Mouse (Mus musculus): ENCODE measurements at regions not wholly inside any gene's neighbourhood (a gene's known extent, or its start where the extent isn't known, plus 50 kb on each side); places are given as distances from the start of the nearest gene placed in this dataset.
"Not testable (repeated sequence)": the region's sequence is repeated elsewhere in the genome, so short reads cannot be mapped to it uniquely, and the experiment has no call there.

DNA sequence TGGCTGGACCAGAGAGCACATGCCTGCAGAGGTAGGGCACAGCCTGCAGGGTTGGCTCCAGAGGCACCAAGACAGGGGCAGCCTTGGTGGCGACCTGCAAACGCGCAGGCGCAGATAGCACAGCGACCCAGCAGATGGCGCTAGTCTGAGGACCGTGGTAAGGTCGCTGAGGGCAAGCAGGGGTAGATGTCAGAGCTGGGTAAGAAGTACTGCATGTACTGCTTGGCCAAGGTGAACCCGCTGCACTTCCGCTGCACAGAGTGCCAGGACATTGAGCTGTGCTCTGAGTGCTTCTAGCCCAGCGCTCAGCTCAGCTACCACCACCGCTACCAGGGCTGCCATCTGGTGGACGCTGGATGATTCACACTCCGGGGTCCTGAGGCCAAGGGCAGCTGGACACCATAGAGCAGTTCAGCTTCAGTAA is 68.3 kb downstream of the Hsp90b1 start:
- DNase-seq (ENCODE audit: low spot score in 2 of 2) = peak; percentile 50 to 64

DNA sequence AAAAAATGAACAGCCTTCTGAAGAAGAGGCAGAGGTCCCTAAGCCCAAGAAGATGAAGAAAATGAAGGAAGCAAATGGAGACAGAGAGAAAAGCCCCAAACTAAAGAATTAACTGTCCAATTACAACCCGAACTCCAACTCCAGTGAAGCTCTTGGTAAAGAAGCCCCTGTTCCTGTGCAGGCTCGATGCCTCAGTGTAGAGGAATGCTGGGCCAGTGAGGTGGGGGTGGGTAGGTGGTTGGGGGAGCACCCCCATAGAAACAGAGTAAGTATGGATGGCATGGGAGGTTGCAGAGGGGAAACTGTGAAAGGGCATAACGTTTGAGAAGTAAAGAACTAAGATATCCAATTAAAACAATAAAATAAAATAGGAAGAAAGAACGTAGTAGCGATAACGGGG is 68.8 kb downstream of the Hsp90b1 start:
- not testable (repeated sequence) for DNase-seq (ENCODE audit: low spot score in 2 of 2)

GRCm38 (mm10) chr10:86626734-86627133 is 78.6 kb downstream of the Hsp90b1 start:
- not testable (repeated sequence) for DNase-seq (ENCODE audit: low spot score in 2 of 2)

DNA sequence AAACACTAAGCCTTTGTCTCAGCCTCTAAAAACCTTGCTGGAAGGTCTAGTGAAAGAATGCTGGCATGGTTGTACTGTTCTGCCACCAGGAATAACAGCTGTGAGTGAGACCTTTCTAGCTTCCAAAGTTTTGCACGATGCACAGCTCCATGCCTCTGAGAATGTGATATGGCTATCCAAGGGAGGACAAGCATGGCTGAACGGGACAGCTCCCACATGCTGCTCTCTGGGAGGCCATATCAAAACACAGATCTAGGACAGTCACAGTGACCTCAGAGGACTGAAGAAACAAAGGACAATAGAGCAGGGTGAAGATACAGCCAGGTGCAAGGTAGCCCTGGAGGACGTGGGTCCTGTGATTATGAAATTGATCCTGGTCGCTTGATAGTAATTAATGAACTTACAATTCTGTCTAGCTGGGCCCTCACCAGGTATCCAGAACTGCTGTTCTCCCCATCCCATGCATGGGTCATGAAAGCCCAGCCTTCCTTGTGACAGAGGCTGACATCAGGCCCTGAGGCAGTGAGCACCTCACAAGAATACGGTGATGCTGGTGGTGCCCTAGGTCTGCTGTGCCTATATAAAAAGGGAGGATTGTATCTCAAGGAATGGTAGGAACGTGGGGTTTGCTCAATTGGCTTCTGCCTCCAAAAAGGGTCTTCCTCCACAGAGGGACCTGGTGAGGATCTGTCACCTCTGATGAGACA is 87.2 kb downstream of the Hsp90b1 start:
- not testable (repeated sequence) for DNase-seq (ENCODE audit: low spot score in 2 of 2)

GRCm38 (mm10) chr10:86612341-86612740 is 93.0 kb downstream of the Hsp90b1 start:
- not testable (repeated sequence) for DNase-seq (ENCODE audit: low spot score in 2 of 2)

DNA sequence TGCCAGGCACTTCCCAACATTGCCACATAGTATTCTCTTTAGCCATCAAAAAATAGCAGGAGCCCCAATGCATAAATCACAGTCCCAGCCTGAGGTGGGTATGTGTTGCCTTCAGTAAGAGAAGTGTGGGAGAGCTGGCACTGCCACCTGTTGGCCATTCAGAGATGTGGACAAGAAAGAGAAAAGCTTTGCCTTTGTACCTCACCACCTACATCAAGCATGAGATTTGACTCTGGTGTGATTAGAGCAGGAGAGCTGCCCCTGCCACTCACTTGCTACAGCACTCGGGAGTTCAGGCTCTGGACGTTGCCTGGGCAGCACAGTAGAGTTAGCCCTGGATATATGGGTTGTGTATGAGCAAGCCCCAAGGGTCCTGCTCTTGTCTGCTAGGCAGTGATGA is 95.3 kb downstream of the Hsp90b1 start:
- DNase-seq (ENCODE audit: low spot score in 2 of 2) = not testable (repeated sequence)

DNA sequence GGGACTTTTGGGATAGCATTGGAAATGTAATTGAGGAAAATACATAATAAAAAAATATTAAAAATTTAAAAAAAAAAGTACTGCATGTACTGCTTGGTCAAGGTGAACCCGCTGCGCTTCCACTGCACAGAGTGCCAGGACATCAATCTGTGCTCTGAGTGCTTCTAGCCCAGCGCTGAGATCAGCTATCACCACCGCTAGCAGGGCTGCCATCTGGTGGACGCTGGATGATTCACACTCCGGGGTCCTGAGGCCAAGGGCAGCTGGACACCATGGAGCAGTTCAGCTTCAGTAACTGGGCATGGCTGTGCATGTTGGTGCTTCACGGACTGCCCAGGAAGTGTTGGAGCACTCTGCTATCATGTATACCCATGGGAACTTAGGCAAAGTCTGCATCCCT is 102.1 kb upstream of the Syn3 start:
- not testable (repeated sequence) for DNase-seq (ENCODE audit: low spot score in 2 of 2)

DNA sequence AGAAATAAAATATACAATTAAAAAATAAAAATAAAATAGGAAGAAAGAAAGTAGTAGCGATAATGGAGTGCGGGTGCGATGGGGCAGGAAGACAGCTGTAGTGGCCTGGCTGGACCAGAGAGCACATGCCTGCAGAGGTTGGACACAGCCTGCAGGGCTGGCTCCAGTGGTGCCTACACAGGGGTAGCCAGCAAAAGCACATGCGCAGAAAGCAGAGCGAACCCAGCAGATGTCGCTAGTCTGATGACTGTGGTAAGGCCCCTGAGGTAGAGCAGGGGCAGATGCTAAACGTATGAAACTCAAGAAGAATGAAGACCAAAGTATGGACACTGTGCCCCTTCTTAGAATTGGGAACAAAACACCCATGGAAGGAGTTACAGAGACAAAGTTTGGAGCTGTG is 101.3 kb upstream of the Syn3 start:
- DNase-seq (ENCODE audit: low spot score in 2 of 2) = not testable (repeated sequence)

DNA sequence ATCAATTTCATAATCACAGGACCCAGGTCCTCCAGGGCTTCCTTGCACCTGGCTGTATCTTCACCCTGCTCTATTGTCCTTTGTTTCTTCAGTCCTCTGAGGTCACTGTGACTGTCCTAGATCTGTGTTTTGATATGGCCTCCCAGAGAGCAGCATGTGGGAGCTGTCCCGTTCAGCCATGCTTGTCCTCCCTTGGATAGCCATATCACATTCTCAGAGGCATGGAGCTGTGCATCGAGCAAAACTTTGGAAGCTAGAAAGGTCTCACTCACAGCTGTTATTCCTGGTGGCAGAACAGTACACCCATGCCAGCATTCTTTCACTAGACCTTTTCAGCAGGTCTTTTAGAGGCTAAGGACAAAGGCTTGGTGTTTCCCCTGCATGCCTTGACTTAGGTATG is 91.5 kb upstream of the Syn3 start:
- DNase-seq (ENCODE audit: low spot score in 2 of 2) = not testable (repeated sequence)

DNA sequence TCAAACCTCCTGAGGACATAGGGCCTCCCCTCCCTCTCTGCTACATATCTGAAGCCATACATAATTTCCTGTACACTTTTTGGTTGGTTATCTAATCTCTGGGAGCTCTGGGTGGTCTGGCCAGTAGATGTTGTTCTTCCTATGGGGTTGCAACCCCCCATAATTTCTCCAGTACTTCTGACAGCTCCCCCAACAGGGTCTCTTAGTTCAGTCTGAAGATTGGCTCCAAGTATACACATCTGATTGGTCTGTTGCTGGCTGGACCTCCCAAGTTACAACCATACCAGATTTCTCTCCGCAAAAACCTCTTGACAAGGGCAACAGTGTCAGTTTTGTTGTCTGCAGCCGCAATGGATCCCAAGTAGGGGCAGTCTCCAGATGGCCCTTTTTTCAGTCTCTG is 68.2 kb upstream of the Syn3 start:
- not testable (repeated sequence) for DNase-seq (ENCODE audit: low spot score in 2 of 2)

- DNase-seq (ENCODE audit: low spot score in 2 of 2) = no peak
Observed at GRCm38 (mm10) chr10:86555843-86556242, 57.1 kb upstream of the Syn3 start.

Data from urinary bladder, postnatal 4 days (tissue).